Mouse (Mus musculus) left cerebral cortex, adult 2 months (tissue): ENCODE results near the gene Ngfr. TPM values are rescaled to one million over a fixed set of nuclear protein-coding genes. Genes with fewer than 3 reads are reported as not detected.

Source experiments
- DNase-seq, 2 experiments: peaks; one replicate each; pipeline ENCODE4 v3.0.0; 2021 to 2022; ENCODE audit warnings: low spot score in 2 of 2, mixed read lengths in 1 of 2; ENCODE audit errors: extremely low spot score in 1 of 2
- H3K27ac ChIP-seq: fragments of 200-600 bp; 2 replicates; pipeline ENCODE4 v1.8.1; 2022
- H3K4me3 ChIP-seq: fragments of 200-600 bp; 2 replicates; pipeline ENCODE4 v1.8.1; 2022
- CTCF ChIP-seq: fragments of 200-600 bp; IDR thresholded peaks from 2 replicates; pipeline ENCODE4 v1.8.1; 2022; ENCODE audit warnings: antibody characterized with exemption, mild to moderate bottlenecking, moderate library complexity
- intact Hi-C: fragments of 180-260 bp; cut with DNase I; formaldehyde crosslinking; loops from one replicate; pipeline ENCODE4 v1.15.1; 2025
- total RNA-seq, 2 experiments: library from RNA; stranded (reverse); gene quantifications; 2 replicates each; pipeline ENCODE4 v1.2.3; 2021

Ngfr gene
- total RNA-seq, 2 experiments from 2014 or later: 0.93 to 1.3 TPM

GRCm38 (mm10) chr11:95574786-95575334 is 12.7 kb downstream of the Ngfr start:
- TF ChIP-seq CTCF: no peak
- intact Hi-C loops: no loop called here
- H3K27ac ChIP-seq: no peak overlapping the region
- H3K4me3 ChIP-seq: no peak overlapping the region
- DNase-seq: no peak

- DNase-seq: no peak
- no peak overlapping the region for H3K4me3 ChIP-seq
- no peak overlapping the region for H3K27ac ChIP-seq
- intact Hi-C loops: no loop called here
- no peak for TF ChIP-seq CTCF
Measured at GRCm38 (mm10) chr11:95572227-95572626, 15.3 kb downstream of the Ngfr start.

GRCm38 (mm10) chr11:95571755-95572154 is 15.8 kb downstream of the Ngfr start:
- DNase-seq: no peak
- Histone ChIP-seq H3K4me3 (no peak overlapping the region), H3K27ac (no peak overlapping the region)
- TF ChIP-seq CTCF: no peak; the same call in 1 of the 2 replicates
- intact Hi-C loops: no loop called here

- Histone ChIP-seq H3K27ac (no peak overlapping the region), H3K4me3 (no peak overlapping the region)
- TF ChIP-seq CTCF: no peak
- intact Hi-C loops: no loop called here
- no peak for DNase-seq
Measured at GRCm38 (mm10) chr11:95570827-95571619, 16.5 kb downstream of the Ngfr start.

- Histone ChIP-seq H3K4me3 (no peak overlapping the region), H3K27ac (no peak overlapping the region)
- intact Hi-C loops: no loop called here
- no peak for DNase-seq
- no peak for TF ChIP-seq CTCF
Measured at GRCm38 (mm10) chr11:95569908-95570307, 17.6 kb downstream of the Ngfr start.

GRCm38 (mm10) chr11:95567936-95568715 is 19.4 kb downstream of the Ngfr start:
- DNase-seq: no peak
- H3K27ac ChIP-seq: no peak overlapping the region
- no peak overlapping the region for H3K4me3 ChIP-seq
- intact Hi-C loops: no loop called here
- TF ChIP-seq CTCF: no peak

GRCm38 (mm10) chr11:95567366-95567765 is 20.2 kb downstream of the Ngfr start:
- no peak for TF ChIP-seq CTCF
- H3K4me3 ChIP-seq: no peak overlapping the region
- no peak for DNase-seq
- no peak overlapping the region for H3K27ac ChIP-seq
- intact Hi-C loops: no loop called here

- Histone ChIP-seq H3K27ac (no peak overlapping the region), H3K4me3 (no peak overlapping the region)
- TF ChIP-seq CTCF: no peak
- no peak for DNase-seq
- intact Hi-C loops: no loop called here
Measured at GRCm38 (mm10) chr11:95565327-95565726, 22.2 kb downstream of the Ngfr start.

- no peak for DNase-seq
- TF ChIP-seq CTCF: no peak; the same call in 1 of the 2 replicates
- no peak overlapping the region for H3K27ac ChIP-seq
- no peak overlapping the region for H3K4me3 ChIP-seq
- intact Hi-C loops: no loop called here
Measured at GRCm38 (mm10) chr11:95563849-95564248, 23.7 kb downstream of the Ngfr start.

- no peak overlapping the region for H3K27ac ChIP-seq
- H3K4me3 ChIP-seq: no peak overlapping the region
- TF ChIP-seq CTCF: no peak
- intact Hi-C loops: no loop called here
- no peak for DNase-seq
Measured at GRCm38 (mm10) chr11:95560773-95561172, 26.8 kb downstream of the Ngfr start.

- no peak for DNase-seq
- intact Hi-C loops: no loop called here
- no peak for TF ChIP-seq CTCF
- Histone ChIP-seq H3K27ac (no peak overlapping the region), H3K4me3 (no peak overlapping the region)
Measured at GRCm38 (mm10) chr11:95559761-95560160, 27.8 kb downstream of the Ngfr start.

- Histone ChIP-seq H3K4me3 (no peak overlapping the region), H3K27ac (no peak overlapping the region)
- intact Hi-C loops: no loop called here
- TF ChIP-seq CTCF: no peak
- no peak for DNase-seq
Measured at GRCm38 (mm10) chr11:95557719-95558118, 29.8 kb downstream of the Ngfr start.
